Comparison of ENCODE assay signal across 8 mouse cellular contexts in the genomic region with DNA sequence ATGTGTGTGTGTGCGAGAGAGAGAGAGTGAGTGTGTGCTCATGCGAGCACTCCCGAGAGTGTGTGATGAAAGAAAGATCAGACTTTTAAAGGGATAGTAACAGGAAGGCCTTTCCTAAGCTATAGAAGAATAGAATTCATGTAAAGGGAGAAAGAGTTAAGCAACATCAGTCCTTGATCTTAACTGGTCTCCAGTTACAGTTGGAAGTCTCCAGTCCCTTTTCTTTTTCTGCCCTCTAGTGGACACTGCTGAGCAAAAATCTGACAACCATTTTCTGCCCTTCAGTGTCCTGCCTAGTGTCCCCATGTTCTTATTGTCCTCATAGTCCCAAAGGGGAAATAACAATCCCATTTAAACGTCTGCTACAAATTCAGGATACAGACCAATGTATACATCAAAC. TPM values are rescaled to one million over a fixed set of nuclear protein-coding genes. Genes with fewer than 3 reads are reported as not detected.
DNase-seq lines count a peak whose midpoint lies in the region; ATAC-seq lines count a peak whose summit lies in the region.

No protein-coding gene starts in this region.

- peak; percentile 69 for DNase-seq in adrenal gland, adult 2 months
- DNase-seq in adrenal gland, postnatal 4 days (ENCODE audit: low spot score in 2 of 2) = no peak
- peak; percentile 25 for DNase-seq in neural tube, embryonic 10.5 days (ENCODE audit: extremely low spot score, low spot score)
- peak; percentile 49 for DNase-seq in embryonic facial prominence, embryonic 10.5 days (ENCODE audit: low spot score)
- no peak for DNase-seq in right cerebral cortex, postnatal 36 days (ENCODE audit: low spot score in 2 of 2)

- WGBS in neural tube, embryonic 15.5 days = 55% methylated on average over 4 of the region's 4 CpGs
- 53% methylated on average over 4 of the region's 4 CpGs for WGBS in embryonic facial prominence, embryonic 10.5 days
- 33% methylated on average over 4 of the region's 4 CpGs for WGBS in kidney, embryonic 15.5 days

- peaks cover 7% of the 10 kb centered on the region for H3K4me1 ChIP-seq in neural tube, embryonic 15.5 days
- H3K4me1 ChIP-seq in embryonic facial prominence, embryonic 10.5 days = peaks cover under 1% of the 10 kb centered on the region
- peaks cover 18% of the 10 kb centered on the region for H3K4me1 ChIP-seq in kidney, embryonic 15.5 days

- H3K4me2 ChIP-seq in neural tube, embryonic 15.5 days = no peak overlapping the region
- H3K4me2 ChIP-seq in kidney, embryonic 15.5 days = no peak overlapping the region

- H3K9ac ChIP-seq in neural tube, embryonic 15.5 days (replicated peaks) = no peak overlapping the region
- H3K9ac ChIP-seq in kidney, embryonic 15.5 days = no peak overlapping the region

- H3K36me3 ChIP-seq in neural tube, embryonic 15.5 days = no peaks in the 10 kb centered on the region
- no peaks in the 10 kb centered on the region for H3K36me3 ChIP-seq in embryonic facial prominence, embryonic 10.5 days (replicated peaks)
- H3K36me3 ChIP-seq in kidney, embryonic 15.5 days = no peaks in the 10 kb centered on the region

- H3K4me3 ChIP-seq in neural tube, embryonic 15.5 days (replicated peaks) = no peak overlapping the region
- no peak overlapping the region for H3K4me3 ChIP-seq in embryonic facial prominence, embryonic 10.5 days
- no peak overlapping the region for H3K4me3 ChIP-seq in kidney, embryonic 15.5 days (replicated peaks)

- ATAC-seq in neural tube, embryonic 15.5 days (ENCODE audit: low FRiP score) = no peak
- peak; percentile 18; the same call in 1 of the 2 replicates for ATAC-seq in kidney, embryonic 15.5 days (replicated peaks; ENCODE audit: low FRiP score)
- peak; percentile 40 for ATAC-seq in megakaryocyte, adult 5-6 weeks (ENCODE audit: poor library complexity, severe bottlenecking)

- no peaks in the 10 kb centered on the region for H3K9me3 ChIP-seq in neural tube, embryonic 15.5 days (replicated peaks)
- no peaks in the 10 kb centered on the region for H3K9me3 ChIP-seq in embryonic facial prominence, embryonic 10.5 days
- H3K9me3 ChIP-seq in kidney, embryonic 15.5 days (replicated peaks) = no peaks in the 10 kb centered on the region

- H3K27me3 ChIP-seq in neural tube, embryonic 15.5 days (replicated peaks) = no peaks in the 10 kb centered on the region
- H3K27me3 ChIP-seq in embryonic facial prominence, embryonic 10.5 days (replicated peaks; ENCODE audit: low read depth, poor library complexity, severe bottlenecking) = no peaks in the 10 kb centered on the region
- no peaks in the 10 kb centered on the region for H3K27me3 ChIP-seq in kidney, embryonic 15.5 days

- H3K27ac ChIP-seq in neural tube, embryonic 15.5 days (replicated peaks) = no peak overlapping the region
- H3K27ac ChIP-seq in embryonic facial prominence, embryonic 10.5 days (replicated peaks) = no peak overlapping the region; the same call in 1 of the 2 replicates
- H3K27ac ChIP-seq in kidney, embryonic 15.5 days = peak overlapping the region; percentile 59

RNA-seq across cellular contexts. Expression of a gene that starts 4.6 kb away (rescaled TPM):
- 1 to 10 TPM; 1.1 to 1.9 TPM for total RNA-seq in adrenal gland, adult 2 months (2021)
- 0.51 and 1.4 TPM in 2 replicates for polyA plus RNA-seq in adrenal gland, adult 2 months (2012; rRNA removed)
- 10 to 100 TPM in 1 of 2 experiments, 1 to 10 TPM in 1; 9.4 to 10.8 TPM for total RNA-seq in adrenal gland, postnatal 4 days (2021)
- 6.3 and 8.2 TPM in 2 replicates for polyA plus RNA-seq in neural tube, embryonic 15.5 days (2015; fragmentation: Nextera tagmentation; extraction: Ambion mirVana)
- polyA plus RNA-seq in embryonic facial prominence, embryonic 10.5 days (2016; fragmentation: Nextera tagmentation; extraction: Ambion mirVana) = 30.0 and 30.7 TPM in 2 replicates
- 18.5 and 19.7 TPM in 2 replicates for polyA plus RNA-seq in kidney, embryonic 15.5 days (2015; fragmentation: Nextera tagmentation; extraction: Ambion mirVana)
- total RNA-seq in megakaryocyte, adult 5-6 weeks (2015) = 21.0 and 25.9 TPM in 2 replicates
- 30.1 and 70.6 TPM in 2 replicates for total RNA-seq in megakaryocyte, adult 5-6 weeks (2017)

Comparison
In these comparisons a context has a peak if more than half of its experiments do, and no peak if none do; other contexts are left out.
1. DNase-seq: peak in adrenal gland, adult 2 months (single experiment), neural tube, embryonic 10.5 days (single experiment) and embryonic facial prominence, embryonic 10.5 days (single experiment); none in adrenal gland, postnatal 4 days (0 of 2) and right cerebral cortex, postnatal 36 days (0 of 2).